Mouse (Mus musculus): ENCODE measurements around the gene Zfp3. TPM values are rescaled to one million over a fixed set of nuclear protein-coding genes. Genes with fewer than 3 reads are reported as not detected.

Gene Zfp3
- polyA plus RNA-seq, 2 experiments from 2014 or later, result 4.0 to 5.3 TPM

- ATAC-seq, result no peak
Observed at GRCm38 (mm10) chr11:70808101-70808500, 44.1 kb downstream of the Zfp3 start.

DNA sequence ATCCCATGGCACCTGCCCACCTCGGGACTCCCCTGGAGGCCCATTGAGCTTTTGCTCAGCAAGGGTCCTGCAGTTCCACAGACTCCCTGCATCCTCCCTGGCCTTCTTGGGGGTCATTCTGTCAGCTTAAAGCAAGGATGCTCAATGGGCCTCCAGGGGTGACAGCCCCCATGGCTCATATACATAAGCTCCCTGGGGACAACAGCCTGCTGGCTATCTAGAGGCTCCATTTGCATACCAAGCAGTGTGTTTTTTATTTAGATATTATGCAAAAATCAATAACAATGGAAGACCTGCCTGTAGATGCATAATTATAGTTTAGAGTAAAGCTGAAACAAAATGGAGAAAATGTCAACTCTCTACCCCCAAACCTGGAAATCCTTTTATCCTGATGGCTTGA, 45.0 kb downstream of the Zfp3 start:
- no peak for ATAC-seq

DNA sequence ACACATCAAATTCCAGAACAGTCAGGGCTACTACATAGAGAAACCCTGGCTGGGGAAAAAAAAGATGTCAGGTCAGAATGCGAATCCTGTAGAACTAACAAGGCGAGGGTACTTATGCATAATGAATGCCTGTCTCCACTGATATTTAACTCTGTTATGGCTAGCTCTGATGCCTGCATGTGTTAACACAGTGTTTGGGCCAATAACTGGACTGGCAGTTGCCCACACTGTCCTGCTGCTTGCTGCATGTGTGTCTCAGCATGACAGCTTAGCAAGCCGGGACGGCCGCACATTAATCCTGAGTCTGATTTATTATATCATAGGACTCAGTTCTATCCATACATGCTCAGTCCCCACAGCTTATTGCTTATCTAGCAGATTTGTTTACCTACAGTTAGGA, 47.0 kb downstream of the Zfp3 start:
- ATAC-seq, result no peak

DNA sequence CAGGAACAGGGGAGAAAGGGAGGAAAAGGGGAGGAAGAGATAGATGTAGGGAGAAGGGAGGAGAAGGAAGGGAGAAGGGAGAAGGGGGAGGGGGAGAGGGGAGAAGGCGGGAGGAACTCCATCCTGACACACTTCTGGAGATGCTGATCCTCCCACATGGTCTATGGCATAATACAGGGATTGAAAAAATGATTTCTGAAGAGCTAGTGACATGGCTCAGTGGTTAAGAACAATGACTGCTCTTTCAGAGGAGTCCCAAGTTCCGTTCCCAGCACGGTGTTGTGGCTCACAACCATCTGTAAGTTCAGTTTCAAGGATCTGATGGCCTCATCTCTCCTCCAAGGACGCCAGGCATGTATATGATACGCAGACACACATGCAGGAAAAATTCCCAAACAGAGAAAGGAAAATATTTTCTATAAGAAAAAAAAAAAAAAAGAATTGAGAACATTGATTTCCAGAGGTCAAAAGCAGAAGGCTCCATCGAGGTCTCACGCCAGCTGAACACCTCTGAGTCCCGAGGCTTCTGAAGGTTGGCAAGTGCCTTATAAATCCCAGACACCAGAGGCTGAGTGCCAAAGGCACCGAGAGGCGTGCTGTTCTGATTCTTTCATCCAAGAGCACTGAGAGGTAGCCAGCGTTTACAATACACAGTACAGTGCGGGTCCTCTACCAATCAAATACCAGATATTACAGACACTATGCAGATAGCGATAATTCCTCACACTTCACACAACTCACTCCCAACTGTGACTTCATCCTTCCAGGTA, 47.6 kb downstream of the Zfp3 start:
- ATAC-seq, result no peak

DNA sequence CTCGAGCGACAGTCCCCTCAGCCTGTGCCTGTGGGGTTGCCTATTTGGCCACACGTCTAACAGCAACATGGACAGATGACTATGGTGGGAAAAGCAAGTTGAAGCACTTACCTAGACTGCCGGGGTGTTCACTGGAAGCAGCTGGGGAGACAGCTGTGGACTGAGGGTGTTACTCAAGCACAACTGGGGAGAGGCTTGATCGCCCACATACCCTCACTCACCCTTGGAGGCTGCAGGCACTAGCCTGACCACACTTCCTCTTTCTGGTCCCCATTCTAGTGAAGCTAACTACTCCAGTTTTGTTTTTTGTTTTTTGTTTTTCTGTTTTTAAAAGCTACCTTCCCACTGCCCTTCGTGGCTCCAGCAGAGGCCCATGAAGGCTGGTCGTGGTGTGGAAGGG, 48.4 kb downstream of the Zfp3 start, which contains the start of gene Scimp:
Gene Scimp (minus strand): TSS at position 222 of the 400 bp plus-strand sequence.
- no peak for ATAC-seq

- ATAC-seq, result no peak
Observed at GRCm38 (mm10) chr11:70815071-70815470, 51.1 kb downstream of the Zfp3 start.

DNA sequence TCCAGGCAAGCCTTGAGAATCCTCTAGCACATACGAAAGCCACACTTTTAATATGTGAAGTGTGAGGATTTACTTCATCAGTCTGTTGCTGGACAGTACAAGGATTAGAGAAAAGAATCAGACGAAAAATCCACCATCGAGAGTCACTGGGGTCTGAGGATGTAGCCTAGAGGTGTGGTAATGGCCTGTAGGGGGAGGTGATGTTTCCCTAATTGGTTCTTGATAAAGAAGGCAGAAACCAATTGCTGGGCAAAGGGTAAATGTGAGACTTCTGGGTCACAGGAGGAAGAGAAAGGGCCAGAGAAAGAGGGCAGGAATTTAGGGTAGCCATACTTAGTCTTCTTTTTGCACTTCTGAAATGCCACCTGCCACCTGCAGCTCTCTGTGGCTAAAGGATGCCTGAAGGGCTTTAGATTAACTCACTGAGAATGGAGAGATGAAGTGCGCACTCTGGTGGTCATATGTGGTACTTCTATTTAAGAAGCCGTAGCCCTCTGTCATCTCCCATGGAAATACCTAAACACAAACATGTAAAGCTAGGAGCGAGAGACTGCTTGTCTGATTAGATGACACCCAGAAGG, 51.6 kb downstream of the Zfp3 start:
- ATAC-seq, result peak; percentile 72

GRCm38 (mm10) chr11:70816770-70817169, 52.8 kb downstream of the Zfp3 start:
- ATAC-seq, result no peak

DNA sequence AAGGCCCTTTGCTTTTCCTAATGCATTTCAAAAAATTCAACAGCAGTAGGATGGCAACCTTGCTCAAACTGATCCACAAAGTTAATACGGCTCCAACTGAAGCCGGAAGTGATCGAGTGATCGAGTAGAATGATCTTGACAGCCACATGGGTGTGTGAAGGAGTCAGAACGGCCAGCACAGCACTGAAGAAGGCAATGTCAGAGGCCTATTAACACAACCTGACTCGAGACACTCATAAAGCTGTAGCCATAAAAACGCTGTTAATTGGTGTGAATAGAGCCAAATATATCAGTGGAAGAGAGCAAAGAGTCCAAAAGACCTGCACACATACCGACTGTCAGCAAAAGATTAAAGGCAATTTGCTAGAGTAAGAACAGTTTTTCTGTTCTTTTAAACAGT, 56.1 kb downstream of the Zfp3 start:
- ATAC-seq, result no peak

DNA sequence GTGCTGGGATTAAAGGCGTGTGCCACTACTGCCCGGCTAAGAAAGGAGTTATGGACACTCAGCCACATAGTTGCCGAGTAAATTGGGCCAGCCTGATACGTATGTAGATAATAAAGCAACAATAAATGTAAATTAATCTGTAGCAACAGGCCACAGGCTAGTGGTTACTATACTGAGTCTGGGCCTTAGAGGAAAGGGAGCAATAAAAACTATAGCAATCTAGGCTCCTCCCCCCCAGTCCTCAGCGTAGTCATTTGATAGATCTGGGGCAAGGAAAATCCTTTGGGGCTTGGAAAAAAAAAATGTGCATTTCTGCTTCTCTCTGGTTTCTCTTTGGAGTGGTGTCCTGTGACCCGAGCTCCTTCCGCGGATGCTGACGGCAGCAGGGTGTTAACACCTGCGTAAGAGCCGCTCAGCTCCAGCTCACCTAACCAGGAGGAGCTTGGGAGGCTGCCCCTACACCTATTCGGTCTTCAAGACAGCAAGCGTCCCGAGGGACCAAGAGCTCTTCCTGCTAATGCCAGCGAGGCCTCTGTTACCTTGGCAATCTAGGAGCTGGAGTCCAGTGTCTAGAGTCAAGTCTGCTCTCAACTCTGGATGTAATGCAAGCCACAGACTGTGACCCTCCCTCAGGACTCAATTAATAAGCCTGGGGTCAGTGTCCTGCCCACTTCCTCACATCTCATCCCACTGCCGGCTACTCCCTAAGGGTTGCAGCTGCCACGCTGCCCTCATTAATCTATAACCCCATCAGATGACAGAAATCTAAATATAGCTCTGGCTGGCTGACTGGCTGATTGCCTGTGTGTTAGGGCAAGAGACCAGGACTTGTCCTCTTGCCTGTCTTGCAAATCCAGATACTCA, 58.0 kb downstream of the Zfp3 start:
- no peak for ATAC-seq

Other genes starting within 250 kb of the Zfp3 start
- not detected for gene Vmo1, start 249.6 kb upstream of the Zfp3 start, polyA plus RNA-seq (2017; shearing (Covaris generic))
- gene Gltpd2, start 245.0 kb upstream of the Zfp3 start, polyA plus RNA-seq (2017; shearing (Covaris generic)), result not detected
- gene Psmb6, start 238.8 kb upstream of the Zfp3 start, polyA plus RNA-seq (2017; shearing (Covaris generic)), result 100 to 1,000 TPM; 378 to 439 TPM
- not detected for gene Gm40193, start 231.3 kb upstream of the Zfp3 start, polyA plus RNA-seq (2017; shearing (Covaris generic))
- 1 to 10 TPM; 2.7 to 3.9 TPM for gene Pld2, start 224.1 kb upstream of the Zfp3 start, polyA plus RNA-seq (2017; shearing (Covaris generic))
- gene Mink1, start 201.3 kb upstream of the Zfp3 start, polyA plus RNA-seq (2017; shearing (Covaris generic)), result 1 to 10 TPM; 5.6 to 8.4 TPM
- under 1 TPM in 1 of 2 experiments, not detected in 1; 0.71 TPM for gene 4930544D05Rik, start 148.4 kb upstream of the Zfp3 start, polyA plus RNA-seq (2017; shearing (Covaris generic))
- 1 to 10 TPM; 1.4 to 2.1 TPM for gene Chrne, start 145.0 kb upstream of the Zfp3 start, polyA plus RNA-seq (2017; shearing (Covaris generic))
- gene Gp1ba, start 125.1 kb upstream of the Zfp3 start, polyA plus RNA-seq (2017; shearing (Covaris generic)), result under 1 TPM; 0.39 to 0.43 TPM
- 100 to 1,000 TPM; 389 to 496 TPM for gene Rnf167, start 117.0 kb upstream of the Zfp3 start, polyA plus RNA-seq (2017; shearing (Covaris generic))
- gene Slc25a11, start 116.7 kb upstream of the Zfp3 start, polyA plus RNA-seq (2017; shearing (Covaris generic)), result 100 to 1,000 TPM in 1 of 2 experiments, 10 to 100 TPM in 1; 84.0 to 102 TPM
- gene Pfn1, start 109.6 kb upstream of the Zfp3 start, polyA plus RNA-seq (2017; shearing (Covaris generic)), result 1,000 to 10,000 TPM; 2,750 to 3,189 TPM
- gene Eno3, start 107.0 kb upstream of the Zfp3 start, polyA plus RNA-seq (2017; shearing (Covaris generic)), result 10 to 100 TPM; 32.6 to 32.7 TPM
- gene Spag7, start 94.8 kb upstream of the Zfp3 start, polyA plus RNA-seq (2017; shearing (Covaris generic)), result 100 to 1,000 TPM; 126 to 132 TPM
- gene Camta2, start 76.1 kb upstream of the Zfp3 start, polyA plus RNA-seq (2017; shearing (Covaris generic)), result 10 to 100 TPM; 12.2 to 15.8 TPM
- 1 to 10 TPM in 1 of 2 experiments, under 1 TPM in 1; 0.30 to 1.2 TPM for gene Inca1, start 64.1 kb upstream of the Zfp3 start, polyA plus RNA-seq (2017; shearing (Covaris generic))
- 1 to 10 TPM; 1.0 to 1.1 TPM for gene Kif1c, start 63.7 kb upstream of the Zfp3 start, polyA plus RNA-seq (2017; shearing (Covaris generic))
- gene Scimp, start 48.4 kb downstream of the Zfp3 start, polyA plus RNA-seq (2017; shearing (Covaris generic)), result under 1 TPM in 1 of 2 experiments, not detected in 1; 0.81 TPM
- 10 to 100 TPM in 1 of 2 experiments, 1 to 10 TPM in 1; 8.5 to 10.9 TPM for gene Rabep1, start 80.6 kb downstream of the Zfp3 start, polyA plus RNA-seq (2017; shearing (Covaris generic))
- 10 to 100 TPM; 71.4 to 92.7 TPM for gene Nup88, start 205.8 kb downstream of the Zfp3 start, polyA plus RNA-seq (2017; shearing (Covaris generic))
- gene Rpain, start 206.0 kb downstream of the Zfp3 start, polyA plus RNA-seq (2017; shearing (Covaris generic)), result 10 to 100 TPM; 70.1 to 90.2 TPM
- 10 to 100 TPM in 1 of 2 experiments, 1 to 10 TPM in 1; 3.7 to 16.3 TPM for gene C1qbp, start 218.8 kb downstream of the Zfp3 start, polyA plus RNA-seq (2017; shearing (Covaris generic))
- 1 to 10 TPM; 5.0 to 6.0 TPM for gene Dhx33, start 240.2 kb downstream of the Zfp3 start, polyA plus RNA-seq (2017; shearing (Covaris generic))